Mouse (Mus musculus): Measurements from ENCODE around the gene Ppp1r1b. TPM values are rescaled to one million over a fixed set of nuclear protein-coding genes. Genes with fewer than 3 reads are reported as not detected.

The Ppp1r1b gene
- total RNA-seq (2014; rRNA removed; ENCODE audit: low replicate concordance) (16.3 and 18.6 TPM in 2 replicates), polyA plus RNA-seq (2015; fragmentation: Nextera tagmentation; extraction: Ambion mirVana) (32.1 and 38.5 TPM in 2 replicates)

DNA sequence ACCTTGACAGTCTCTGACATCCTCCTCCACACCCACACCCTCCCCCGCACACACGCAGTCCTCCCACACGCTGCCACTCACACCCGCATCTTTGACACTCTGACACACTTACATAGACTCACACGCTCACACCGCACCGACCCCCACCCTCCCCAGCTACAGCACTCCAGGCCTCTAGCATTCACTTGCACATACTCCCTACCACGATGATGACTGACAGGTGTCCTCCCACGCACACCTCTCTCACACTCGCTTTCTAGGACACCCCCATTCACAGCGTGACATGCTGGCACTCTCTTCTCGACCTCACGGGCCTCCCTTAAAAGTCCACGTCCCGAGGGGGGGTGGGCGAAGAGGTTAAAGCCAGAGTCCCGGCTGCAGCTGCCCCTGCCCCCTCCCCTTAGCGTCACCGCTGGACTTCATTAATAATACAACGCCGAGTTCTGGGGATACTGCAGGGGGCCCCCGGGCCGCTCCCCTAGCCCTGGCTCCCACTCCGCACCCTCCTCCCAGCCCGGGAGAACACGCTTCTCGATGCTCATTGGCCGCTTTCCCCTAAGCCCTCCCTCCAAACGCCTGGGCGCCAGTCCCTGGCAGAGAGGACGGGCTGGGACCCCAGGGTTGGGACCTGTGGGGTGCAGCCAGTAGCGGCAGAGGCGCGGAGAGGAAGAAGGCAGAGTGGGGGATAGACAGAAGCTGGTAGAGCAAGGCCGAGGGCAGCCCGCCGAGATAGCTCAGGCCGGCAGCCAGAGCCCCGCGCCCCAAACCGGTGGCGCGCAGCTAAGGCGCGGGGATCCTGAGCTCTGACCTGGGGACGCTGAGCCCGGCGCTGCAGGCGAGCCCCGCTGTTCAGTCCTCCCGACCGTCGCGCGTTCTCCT lies at the start of gene Ppp1r1b:
TSS of gene Ppp1r1b (plus strand) at position 322 of the 879 bp plus-strand sequence.
- peak; percentile 52 for DNase-seq (ENCODE audit: low spot score)
- WGBS = under 1% methylated on average over 54 of the region's 55 CpGs

DNA sequence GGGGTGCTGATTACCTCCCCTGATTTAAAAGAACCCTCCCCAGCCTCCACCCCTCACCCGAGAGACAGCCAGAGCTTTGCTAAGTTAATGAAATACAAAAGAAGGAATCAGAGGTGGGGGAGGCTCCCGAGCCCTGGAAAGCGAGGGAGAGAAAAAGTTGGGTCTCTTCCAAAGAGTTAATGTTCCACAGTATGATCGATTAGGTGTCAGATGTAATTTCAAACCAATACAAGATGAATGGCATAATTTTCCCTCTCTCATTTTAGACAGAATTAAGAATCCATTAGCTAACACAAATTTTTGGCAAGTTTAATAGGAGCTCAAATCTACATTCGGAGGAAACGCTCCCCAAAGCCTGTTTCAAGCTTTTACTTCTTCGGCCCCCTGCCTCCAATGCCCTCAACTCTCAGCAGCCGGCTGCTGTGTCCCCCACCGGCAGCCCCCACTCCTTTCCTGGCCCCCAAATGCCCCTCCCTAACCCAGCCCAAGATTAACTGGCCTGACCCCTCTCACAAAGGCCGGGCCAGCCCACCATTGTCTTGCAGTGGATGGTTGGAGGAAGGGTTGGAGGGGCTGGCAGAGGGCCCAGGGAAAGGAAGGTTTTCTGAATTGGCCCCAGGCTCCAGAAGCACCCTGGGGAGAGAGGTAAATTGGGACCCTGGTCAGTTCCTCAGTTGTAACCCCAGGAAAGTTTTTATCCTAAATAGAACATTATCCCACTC lies 49.6 kb upstream of the Ppp1r1b start:
- 32% methylated on average over 10 of the region's 10 CpGs for WGBS
- H3K9me3 ChIP-seq (replicated peaks; ENCODE audit: control insufficient read depth, low read length) = no peaks in the 10 kb centered on the region
- no peak overlapping the region for H3K27ac ChIP-seq (ENCODE audit: low read depth)
- no peak overlapping the region for H3K4me3 ChIP-seq (ENCODE audit: low read depth, low read length)
- TF ChIP-seq EP300 (IDR thresholded peaks at IDR 0.05; ENCODE audit: low read depth) = no peak
- no peak for TF ChIP-seq CTCF (IDR thresholded peaks at IDR 0.05; ENCODE audit: low read depth)
- peaks cover 8% of the 10 kb centered on the region; the same call in 1 of the 2 replicates for H3K4me1 ChIP-seq (ENCODE audit: control insufficient read depth, insufficient read depth)
- ATAC-seq (ENCODE audit: insufficient read depth, low read depth) = no peak
- H3K36me3 ChIP-seq (replicated peaks; ENCODE audit: control insufficient read depth, insufficient read depth, low read length) = no peaks in the 10 kb centered on the region
- no peak overlapping the region for H3K4me2 ChIP-seq (ENCODE audit: low read depth, low read length)
- peaks cover 7% of the 10 kb centered on the region; the same call in 1 of the 2 replicates for H3K27me3 ChIP-seq (ENCODE audit: control insufficient read depth, insufficient read depth, low read length)
- DNase-seq (ENCODE audit: low spot score) = no peak
- H3K9ac ChIP-seq (replicated peaks; ENCODE audit: low read depth, low read length) = no peak overlapping the region

More for the DNA sequence above, at the start of gene Ppp1r1b:
- Histone ChIP-seq H3K4me3 (ENCODE audit: low read depth, low read length) (peak within 1 kb of the TSS; percentile 49), H3K4me1 (ENCODE audit: control insufficient read depth, insufficient read depth) (0 out of 2 replicates have a peak, but pooled peaks cover 4% of the 10 kb centered on the region), H3K9me3 (replicated peaks; ENCODE audit: control insufficient read depth, low read length) (no peaks in the 10 kb centered on the region), H3K27me3 (ENCODE audit: control insufficient read depth, insufficient read depth, low read length) (peaks cover 35% of the 10 kb centered on the region), H3K9ac (replicated peaks; ENCODE audit: low read depth, low read length) (peak within 1 kb of the TSS; percentile 36), H3K4me2 (ENCODE audit: low read depth, low read length) (peak within 1 kb of the TSS; percentile 71), H3K36me3 (replicated peaks; ENCODE audit: control insufficient read depth, insufficient read depth, low read length) (no peaks in the 10 kb centered on the region), H3K27ac (ENCODE audit: low read depth) (no peak within 1 kb of the TSS)
- ATAC-seq (ENCODE audit: insufficient read depth, low read depth) = peak; percentile 79
- TF ChIP-seq EP300 (IDR thresholded peaks at IDR 0.05; ENCODE audit: low read depth) = no peak
- no peak for TF ChIP-seq CTCF (IDR thresholded peaks at IDR 0.05; ENCODE audit: low read depth)

DNA sequence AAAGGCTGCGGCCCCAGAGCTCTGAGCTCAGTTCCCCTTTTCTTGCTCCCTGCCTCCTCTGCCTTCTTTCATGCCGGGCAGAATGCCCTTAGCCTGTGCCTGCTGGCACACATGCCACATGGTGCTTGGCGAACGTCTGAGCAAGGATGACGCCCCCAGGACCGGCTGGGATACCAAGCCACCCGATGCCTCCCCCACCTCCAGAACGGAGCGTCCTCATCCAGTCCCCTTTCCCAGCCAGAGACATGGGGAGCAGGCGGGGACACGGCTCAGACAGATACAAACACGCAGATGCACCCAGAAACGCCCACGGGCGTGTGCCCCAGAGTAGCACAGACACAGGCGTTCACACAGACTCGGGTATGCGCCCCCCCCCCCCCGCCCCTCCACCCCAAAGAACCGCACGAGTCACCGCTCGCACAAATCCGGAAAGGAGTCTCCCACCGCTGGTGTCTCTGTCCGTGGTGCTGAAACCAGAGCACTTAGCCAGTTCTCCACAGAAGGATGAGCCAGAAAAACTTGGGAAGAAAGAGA lies 34.3 kb upstream of the Ppp1r1b start:
- Histone ChIP-seq H3K36me3 (replicated peaks; ENCODE audit: control insufficient read depth, insufficient read depth, low read length) (no peaks in the 10 kb centered on the region), H3K4me2 (ENCODE audit: low read depth, low read length) (no peak overlapping the region), H3K27ac (ENCODE audit: low read depth) (no peak overlapping the region), H3K4me3 (ENCODE audit: low read depth, low read length) (no peak overlapping the region), H3K9ac (replicated peaks; ENCODE audit: low read depth, low read length) (no peak overlapping the region), H3K9me3 (replicated peaks; ENCODE audit: control insufficient read depth, low read length) (no peaks in the 10 kb centered on the region), H3K27me3 (ENCODE audit: control insufficient read depth, insufficient read depth, low read length) (peaks cover 48% of the 10 kb centered on the region), H3K4me1 (ENCODE audit: control insufficient read depth, insufficient read depth) (no peaks in the 10 kb centered on the region)
- 2% methylated on average over 25 of the region's 26 CpGs for WGBS
- no peak for TF ChIP-seq EP300 (IDR thresholded peaks at IDR 0.05; ENCODE audit: low read depth)
- no peak for TF ChIP-seq CTCF (IDR thresholded peaks at IDR 0.05; ENCODE audit: low read depth)
- peak; percentile 51 for DNase-seq (ENCODE audit: low spot score)
- ATAC-seq (ENCODE audit: insufficient read depth, low read depth) = no peak

DNA sequence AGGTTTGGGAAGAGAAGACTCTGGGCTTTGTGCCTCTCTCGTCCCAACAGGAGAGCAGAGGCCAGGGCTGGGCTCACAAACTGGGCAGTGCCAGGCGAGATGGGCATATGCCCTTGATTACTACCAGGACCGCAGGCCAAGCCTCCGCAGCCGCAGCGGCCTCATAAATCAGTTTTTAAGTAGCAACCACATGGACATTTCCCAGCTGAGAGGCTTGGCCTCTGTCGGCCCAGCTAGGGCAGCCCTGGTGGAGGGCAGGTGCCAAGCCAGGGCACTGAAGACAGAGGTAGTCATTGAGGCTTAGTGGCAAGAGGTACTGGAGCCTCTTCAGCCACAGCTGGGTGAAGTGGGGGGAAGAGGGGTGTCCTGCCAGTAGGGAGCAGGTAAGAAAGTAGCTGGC lies 30.7 kb upstream of the Ppp1r1b start:
- no peaks in the 10 kb centered on the region for H3K36me3 ChIP-seq (replicated peaks; ENCODE audit: control insufficient read depth, insufficient read depth, low read length)
- H3K9ac ChIP-seq (replicated peaks; ENCODE audit: low read depth, low read length) = no peak overlapping the region
- no peak for DNase-seq (ENCODE audit: low spot score)
- H3K27me3 ChIP-seq (ENCODE audit: control insufficient read depth, insufficient read depth, low read length) = peaks cover 84% of the 10 kb centered on the region
- 7% methylated on average over 7 of the region's 7 CpGs for WGBS
- H3K4me2 ChIP-seq (ENCODE audit: low read depth, low read length) = no peak overlapping the region
- no peak overlapping the region for H3K4me3 ChIP-seq (ENCODE audit: low read depth, low read length)
- TF ChIP-seq CTCF (IDR thresholded peaks at IDR 0.05; ENCODE audit: low read depth) = no peak
- no peak for TF ChIP-seq EP300 (IDR thresholded peaks at IDR 0.05; ENCODE audit: low read depth)
- H3K27ac ChIP-seq (ENCODE audit: low read depth) = no peak overlapping the region
- H3K9me3 ChIP-seq (replicated peaks; ENCODE audit: control insufficient read depth, low read length) = no peaks in the 10 kb centered on the region
- no peaks in the 10 kb centered on the region for H3K4me1 ChIP-seq (ENCODE audit: control insufficient read depth, insufficient read depth)
- no peak for ATAC-seq (ENCODE audit: insufficient read depth, low read depth)

DNA sequence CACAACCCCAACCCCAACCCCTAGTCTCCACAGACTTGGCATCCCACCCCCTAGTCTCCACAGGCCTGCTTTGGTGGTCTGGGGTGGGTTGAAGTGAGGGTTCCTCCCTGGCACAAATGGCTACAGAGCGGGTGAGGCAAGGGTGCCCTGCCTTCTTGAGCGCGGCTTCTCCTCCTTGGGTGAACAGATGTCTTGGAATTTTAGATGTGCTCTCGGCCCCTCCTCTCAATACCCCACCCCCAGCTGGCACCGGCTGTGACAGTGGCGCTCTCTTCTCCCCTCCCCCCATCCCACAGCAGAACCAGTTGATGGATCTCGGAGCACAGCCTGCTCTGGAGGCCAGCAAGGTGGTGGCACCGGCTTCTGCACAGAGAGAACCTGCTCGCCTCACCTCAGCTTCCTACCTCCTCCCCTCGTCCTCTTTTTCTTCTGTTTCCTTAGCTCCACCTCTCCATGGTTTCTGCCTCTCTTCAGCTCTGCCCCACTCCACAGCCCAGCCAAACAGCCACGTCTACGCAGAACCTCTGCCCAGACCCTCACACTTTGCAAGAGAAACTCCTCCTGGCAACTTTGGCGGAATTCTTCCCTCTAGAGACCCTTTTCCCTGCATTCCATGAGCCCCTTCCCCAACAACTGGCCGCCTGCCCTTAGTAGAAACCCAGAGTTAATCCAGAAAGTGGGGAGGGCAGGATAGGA lies 29.6 kb upstream of the Ppp1r1b start:
- no peak for ATAC-seq (ENCODE audit: insufficient read depth, low read depth)
- H3K4me2 ChIP-seq (ENCODE audit: low read depth, low read length) = no peak overlapping the region
- no peaks in the 10 kb centered on the region for H3K9me3 ChIP-seq (replicated peaks; ENCODE audit: control insufficient read depth, low read length)
- no peak overlapping the region for H3K4me3 ChIP-seq (ENCODE audit: low read depth, low read length)
- H3K36me3 ChIP-seq (replicated peaks; ENCODE audit: control insufficient read depth, insufficient read depth, low read length) = no peaks in the 10 kb centered on the region
- H3K27ac ChIP-seq (ENCODE audit: low read depth) = no peak overlapping the region
- peaks cover 87% of the 10 kb centered on the region for H3K27me3 ChIP-seq (ENCODE audit: control insufficient read depth, insufficient read depth, low read length)
- TF ChIP-seq EP300 (IDR thresholded peaks at IDR 0.05; ENCODE audit: low read depth) (no peak), CTCF (IDR thresholded peaks at IDR 0.05; ENCODE audit: low read depth) (no peak)
- 1% methylated on average over 14 of the region's 14 CpGs for WGBS
- no peak for DNase-seq (ENCODE audit: low spot score)
- no peaks in the 10 kb centered on the region for H3K4me1 ChIP-seq (ENCODE audit: control insufficient read depth, insufficient read depth)
- H3K9ac ChIP-seq (replicated peaks; ENCODE audit: low read depth, low read length) = no peak overlapping the region

Data from heart, postnatal 0 days (tissue).